Mouse (Mus musculus) CH12.LX (cell line): ENCODE measurements at regions not wholly inside any gene's neighbourhood (a gene's known extent, or its start where the extent isn't known, plus 50 kb on each side); places are given as distances from the start of the nearest gene placed in this dataset.

Source experiments
- DNase-seq: peaks from one replicate; pipeline ENCODE4 v3.0.0-alpha.2; 2013; ENCODE audit errors: extremely low read depth
- H3K27ac ChIP-seq: 2 replicates; pipeline ENCODE4 v1.5.1; 2012; ENCODE audit warnings: low read depth, mild to moderate bottlenecking, control low read depth, moderate library complexity; ENCODE audit not compliant: insufficient read depth
- H3K27me3 ChIP-seq: replicated peaks from 2 replicates; pipeline ENCODE3; 2012; ENCODE audit warnings: inconsistent platforms
- H3K36me3 ChIP-seq, 2 experiments: replicated peaks in 1 of 2; 2 replicates each; pipeline versions ENCODE3 to v1.6.1; 2012; ENCODE audit warnings: inconsistent platforms in 1 of 2, low read length in 1 of 2, mild to moderate bottlenecking in 1 of 2, mixed read lengths in 1 of 2, moderate library complexity in 1 of 2; ENCODE audit not compliant: control insufficient read depth in 1 of 2, insufficient read depth in 1 of 2
- H3K4me1 ChIP-seq, 2 experiments: 2 replicates each; pipeline ENCODE4 v1.6.1; 2012; ENCODE audit warnings: inconsistent platforms in 1 of 2, moderate library complexity in 1 of 2; ENCODE audit not compliant: insufficient read depth in 2 of 2, control insufficient read depth in 1 of 2
- H3K4me2 ChIP-seq: 2 replicates; pipeline ENCODE4 v1.6.1; 2012; ENCODE audit warnings: low read depth, mild to moderate bottlenecking, control low read depth; ENCODE audit not compliant: poor library complexity, insufficient read depth, severe bottlenecking
- H3K4me3 ChIP-seq, 3 experiments: fragments of 150-350 bp in 1 of 3; sonication (generic) in 1 of 3; replicated peaks in 1 of 3; 2 replicates each; pipeline versions ENCODE3 to v1.5.1; 2011 to 2012; ENCODE audit warnings: low read depth in 2 of 3, low read length in 2 of 3, mild to moderate bottlenecking in 2 of 3, moderate library complexity in 2 of 3, control low read depth in 1 of 3, improper control_type of control experiment in 1 of 3, inconsistent platforms in 1 of 3, mixed read lengths in 1 of 3; ENCODE audit not compliant: poor library complexity in 1 of 3
- H3K79me2 ChIP-seq: replicated peaks from 2 replicates; pipeline ENCODE4 v1.6.1; 2012; ENCODE audit warnings: mild to moderate bottlenecking, moderate library complexity; ENCODE audit not compliant: control insufficient read depth, poor library complexity, insufficient read depth, severe bottlenecking; ENCODE audit errors: extremely low read depth
- H3K9ac ChIP-seq: 2 replicates; pipeline ENCODE4 v1.6.1; 2012; ENCODE audit warnings: low read depth, mild to moderate bottlenecking, control low read depth, moderate library complexity; ENCODE audit not compliant: insufficient read depth
- H3K9me3 ChIP-seq: replicated peaks from 2 replicates; pipeline ENCODE3; 2012; ENCODE audit warnings: low read length, inconsistent platforms, mixed read lengths
- BHLHE40 ChIP-seq: IDR thresholded peaks from 2 replicates; pipeline ENCODE4 v1.6.1; 2011; ENCODE audit warnings: mild to moderate bottlenecking, low read depth, low read length, improper control_type of control experiment
- CHD1 ChIP-seq: IDR thresholded peaks from 2 replicates; pipeline ENCODE4 v1.6.1; 2012; ENCODE audit warnings: low read depth, low read length, improper control_type of control experiment, inconsistent platforms
- CHD2 ChIP-seq: IDR thresholded peaks from 2 replicates; pipeline ENCODE4 v1.6.1; 2011; ENCODE audit warnings: low read length, improper control_type of control experiment
- CTCF ChIP-seq, 2 experiments: IDR thresholded peaks in 1 of 2; conservative IDR thresholded peaks in 1 of 2; 2 replicates each; pipeline ENCODE4 v1.5.1; 2011 to 2012; ENCODE audit warnings: low read depth in 2 of 2, low read length in 2 of 2, improper control_type of control experiment in 1 of 2, inconsistent platforms in 1 of 2, mild to moderate bottlenecking in 1 of 2, moderate library complexity in 1 of 2
- E2F4 ChIP-seq: IDR thresholded peaks from 2 replicates; pipeline ENCODE4 v1.6.1; 2011; ENCODE audit warnings: low read depth, low read length, improper control_type of control experiment; ENCODE audit not compliant: insufficient replicate concordance
- ELF1 ChIP-seq: IDR thresholded peaks from 2 replicates; pipeline ENCODE4 v1.6.1; 2014; ENCODE audit warnings: low read depth, mild to moderate bottlenecking, inconsistent platforms, low read length, improper control_type of control experiment
- ETS1 ChIP-seq: conservative IDR thresholded peaks from 2 replicates; pipeline ENCODE4 v1.6.1; 2012; ENCODE audit warnings: low read depth, mild to moderate bottlenecking, inconsistent platforms, low read length, improper control_type of control experiment, moderate library complexity
- GABPA ChIP-seq: IDR thresholded peaks from 2 replicates; pipeline ENCODE4 v1.6.1; 2012; ENCODE audit warnings: low read depth, low read length, improper control_type of control experiment, inconsistent platforms; ENCODE audit not compliant: insufficient replicate concordance
- HCFC1 ChIP-seq: IDR thresholded peaks from 2 replicates; pipeline ENCODE4 v1.6.1; 2012; ENCODE audit warnings: low read depth, mild to moderate bottlenecking, inconsistent platforms, low read length, improper control_type of control experiment
- JUN ChIP-seq: IDR thresholded peaks from 2 replicates; pipeline ENCODE4 v1.6.1; 2011; ENCODE audit warnings: low read depth, mild to moderate bottlenecking, low read length, improper control_type of control experiment, moderate library complexity; ENCODE audit not compliant: insufficient read depth
- JUND ChIP-seq: conservative IDR thresholded peaks from 2 replicates; pipeline ENCODE4 v1.6.1; 2011; ENCODE audit warnings: low read depth, low read length, improper control_type of control experiment
- KAT2A ChIP-seq: IDR thresholded peaks from 2 replicates; pipeline ENCODE4 v1.6.1; 2012; ENCODE audit warnings: low read length, improper control_type of control experiment, inconsistent platforms; ENCODE audit not compliant: insufficient replicate concordance
- MEF2A ChIP-seq: IDR thresholded peaks from 2 replicates; pipeline ENCODE4 v1.6.1; 2014; ENCODE audit warnings: low read depth, mild to moderate bottlenecking, inconsistent platforms, low read length, improper control_type of control experiment, borderline replicate concordance
- MYC ChIP-seq: IDR thresholded peaks from 2 replicates; pipeline ENCODE4 v1.6.1; 2011; ENCODE audit warnings: low read depth, mild to moderate bottlenecking, improper control_type of control experiment, low read length
- NRF1 ChIP-seq: IDR thresholded peaks from 2 replicates; pipeline ENCODE4 v1.6.1; 2014; ENCODE audit warnings: low read depth, mild to moderate bottlenecking, inconsistent platforms, low read length, improper control_type of control experiment, moderate library complexity
- PAX5 ChIP-seq: IDR thresholded peaks from 2 replicates; pipeline ENCODE4 v1.6.1; 2012; ENCODE audit warnings: low read length, inconsistent platforms, mixed read lengths
- RAD21 ChIP-seq: IDR thresholded peaks from 2 replicates; pipeline ENCODE4 v1.6.1; 2011; ENCODE audit warnings: low read depth, mild to moderate bottlenecking, low read length, improper control_type of control experiment, moderate library complexity
- SMC3 ChIP-seq: IDR thresholded peaks from 2 replicates; pipeline ENCODE4 v1.6.1; 2011; ENCODE audit warnings: low read depth, low read length, improper control_type of control experiment
- USF1 ChIP-seq: IDR thresholded peaks from 2 replicates; pipeline ENCODE4 v1.6.1; 2014; ENCODE audit warnings: low read depth, mild to moderate bottlenecking, inconsistent platforms, low read length, improper control_type of control experiment
- USF2 ChIP-seq: conservative IDR thresholded peaks from 2 replicates; pipeline ENCODE4 v1.6.1; 2011; ENCODE audit warnings: low read depth, low read length, improper control_type of control experiment
- ZC3H11A ChIP-seq: IDR thresholded peaks from 2 replicates; pipeline ENCODE4 v1.6.1; 2012; ENCODE audit warnings: low read depth, mild to moderate bottlenecking, inconsistent platforms, low read length, improper control_type of control experiment
- ZKSCAN1 ChIP-seq: IDR thresholded peaks from 2 replicates; pipeline ENCODE4 v1.6.1; 2012; ENCODE audit warnings: low read depth, inconsistent platforms, low read length, improper control_type of control experiment, borderline replicate concordance
- ZMIZ1 ChIP-seq: IDR thresholded peaks from 2 replicates; pipeline ENCODE4 v1.6.1; 2012; ENCODE audit warnings: low read depth, mild to moderate bottlenecking, inconsistent platforms, low read length, improper control_type of control experiment
- ZNF384 ChIP-seq: IDR thresholded peaks from 2 replicates; pipeline ENCODE4 v1.6.1; 2012; ENCODE audit warnings: low read depth, low read length, improper control_type of control experiment, inconsistent platforms
- dilution Hi-C: fragments of 300-500 bp; cut with MboI; formaldehyde crosslinking; loops from 2 replicates; pipeline ENCODE4 v1.14.3; 2020; ENCODE audit warnings: low sequenced_read_pairs; ENCODE audit not compliant: extremely low pct_unique_long_range_greater_than_20kb, extremely low pct_ligation_motif_present
- in situ Hi-C: fragments of 300-500 bp; cut with MboI; formaldehyde crosslinking; loops from 3 replicates; pipeline ENCODE4 v1.14.3; 2019; ENCODE audit warnings: low sequenced_read_pairs, low pct_ligation_motif_present, low pct_unique_long_range_greater_than_20kb, mixed read lengths

GRCm38 (mm10) chr8:34466786-34467364 lies 355.3 kb upstream of the Gm10131 start:
- Histone ChIP-seq H3K9ac (no peak overlapping the region), H3K27me3 (no peaks in the 10 kb centered on the region), H3K36me3 (no peaks in the 10 kb centered on the region), H3K79me2 (no peaks in the 10 kb centered on the region), H3K4me3 (no peak overlapping the region), H3K4me1 (no peaks in the 10 kb centered on the region), H3K4me2 (no peak overlapping the region), H3K9me3 (peaks cover 6% of the 10 kb centered on the region), H3K27ac (no peak overlapping the region)
- dilution Hi-C loops: no loop called here
- no peak for TF ChIP-seq CHD2
- no peak for TF ChIP-seq CHD1
- no peak for TF ChIP-seq USF2
- no peak for TF ChIP-seq CTCF (conservative IDR thresholded peaks at IDR 0.05 in 1 of 2, IDR thresholded peaks at IDR 0.05 in 1 of 2; ENCODE audit: low read depth in 2 of 2, low read length in 2 of 2)
- no peak for TF ChIP-seq BHLHE40
- TF ChIP-seq HCFC1: no peak
- TF ChIP-seq ZMIZ1: no peak
- no peak for TF ChIP-seq MYC
- no peak for TF ChIP-seq USF1
- no peak for TF ChIP-seq PAX5
- no peak for TF ChIP-seq ZNF384
- TF ChIP-seq SMC3: no peak
- TF ChIP-seq NRF1: no peak
- no peak for TF ChIP-seq ZKSCAN1
- no peak for TF ChIP-seq E2F4
- no peak for TF ChIP-seq ELF1
- no peak for TF ChIP-seq ETS1
- TF ChIP-seq JUND: no peak
- no peak for DNase-seq
- in situ Hi-C loops: no loop called here

GRCm38 (mm10) chr8:34465398-34465797 lies 353.9 kb upstream of the Gm10131 start:
- H3K36me3 ChIP-seq: no peaks in the 10 kb centered on the region
- no peak overlapping the region for H3K4me3 ChIP-seq
- in situ Hi-C loops: no loop called here
- H3K9ac ChIP-seq: no peak overlapping the region
- no peaks in the 10 kb centered on the region for H3K4me1 ChIP-seq
- dilution Hi-C loops: no loop called here
- H3K4me2 ChIP-seq: no peak overlapping the region
- H3K27me3 ChIP-seq: no peaks in the 10 kb centered on the region
- DNase-seq: no peak
- no peak overlapping the region for H3K27ac ChIP-seq
- H3K9me3 ChIP-seq: peaks cover 12% of the 10 kb centered on the region
- TF ChIP-seq RAD21 (no peak), HCFC1 (no peak), KAT2A (no peak), MEF2A (no peak), JUN (no peak), SMC3 (no peak), GABPA (no peak), CHD2 (no peak), NRF1 (no peak), ZMIZ1 (no peak), ZC3H11A (no peak), ELF1 (no peak), ZNF384 (no peak), MYC (no peak)
- H3K79me2 ChIP-seq: no peaks in the 10 kb centered on the region
